Mouse (Mus musculus): ENCODE data around the gene Ptpdc1. TPM values are rescaled to one million over a fixed set of nuclear protein-coding genes. Genes with fewer than 3 reads are reported as not detected.

Gene Ptpdc1
- polyA plus RNA-seq (2016; fragmentation: Nextera tagmentation; extraction: Ambion mirVana), result 16.9 and 20.9 TPM in 2 replicates

DNA sequence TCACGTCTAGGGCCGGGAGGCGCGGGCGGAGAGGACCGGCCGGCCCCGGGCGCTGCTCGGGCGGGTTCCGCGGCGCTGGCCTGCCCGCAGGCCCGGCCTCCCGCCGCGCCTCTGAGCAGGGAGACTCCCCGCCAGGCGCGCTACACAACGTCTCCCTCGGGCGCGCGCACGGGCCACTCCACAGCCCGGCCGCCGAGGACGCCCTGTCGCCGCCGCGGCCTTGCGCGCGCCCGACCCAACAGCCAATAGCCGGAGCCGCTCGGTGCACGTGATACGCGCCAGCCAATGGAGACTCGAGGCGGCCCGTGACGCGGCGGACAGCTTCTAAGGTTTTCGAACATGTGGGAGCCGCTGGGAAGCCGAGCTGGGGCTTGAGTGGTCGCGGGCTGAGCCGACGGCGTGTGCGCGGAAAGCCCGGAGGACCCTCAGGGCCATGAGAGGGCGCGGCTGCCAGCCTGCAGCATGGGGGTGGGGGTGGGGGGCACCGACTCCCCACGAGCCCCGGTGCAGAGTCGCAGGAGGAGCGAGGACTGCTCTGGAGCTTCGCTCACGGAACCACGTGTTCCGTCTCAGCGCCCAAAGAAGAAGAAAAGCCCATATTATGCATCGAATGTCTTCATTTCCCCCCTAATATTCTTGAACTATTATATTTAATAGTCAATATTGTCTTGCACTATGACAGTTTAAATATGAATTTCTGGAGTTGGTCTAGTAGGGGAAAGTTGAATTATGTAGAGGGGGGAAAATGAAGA, at the start of gene Ptpdc1:
TSS of gene Ptpdc1 (minus strand) at position 232 of the 752 bp plus-strand sequence.
- H3K36me3 ChIP-seq, result no peaks in the 10 kb centered on the region
- WGBS, result 3% methylated on average over 76 of the region's 76 CpGs
- peak; percentile 99 for ATAC-seq (ENCODE audit: low FRiP score, low read depth)

GRCm38 (mm10) chr13:48674609-48675008, 49.1 kb upstream of the Ptpdc1 start:
- no peaks in the 10 kb centered on the region for H3K36me3 ChIP-seq
- H3K9ac ChIP-seq (replicated peaks), result no peak overlapping the region
- no peak overlapping the region for H3K27ac ChIP-seq (replicated peaks)
- H3K4me1 ChIP-seq, result peaks cover 4% of the 10 kb centered on the region; the same call in 1 of the 2 replicates
- no peak overlapping the region for H3K4me3 ChIP-seq
- no peak for ATAC-seq (ENCODE audit: low FRiP score, low read depth)
- 0 out of 2 replicates have a peak, but pooled peaks cover 4% of the 10 kb centered on the region for H3K9me3 ChIP-seq
- H3K27me3 ChIP-seq, result peaks cover 86% of the 10 kb centered on the region
- 80% methylated on average over 5 of the region's 5 CpGs for WGBS
- H3K4me2 ChIP-seq (replicated peaks), result no peak overlapping the region

More for the DNA sequence above, at the start of gene Ptpdc1:
- no peaks in the 10 kb centered on the region for H3K9me3 ChIP-seq
- H3K4me2 ChIP-seq (replicated peaks), result peak within 1 kb of the TSS; percentile 68
- peak within 1 kb of the TSS; percentile 74 for H3K27ac ChIP-seq (replicated peaks)
- H3K9ac ChIP-seq (replicated peaks), result peak within 1 kb of the TSS; percentile 81
- peaks cover 9% of the 10 kb centered on the region for H3K27me3 ChIP-seq
- no peaks in the 10 kb centered on the region for H3K4me1 ChIP-seq
- peak within 1 kb of the TSS; percentile 60 for H3K4me3 ChIP-seq

- H3K9me3 ChIP-seq, result 0 out of 2 replicates have a peak, but pooled peaks cover 4% of the 10 kb centered on the region
- no peak for ATAC-seq (ENCODE audit: low FRiP score, low read depth)
- peaks cover 92% of the 10 kb centered on the region for H3K27me3 ChIP-seq
- peak overlapping the region; percentile 17; the same call in 1 of the 2 replicates for H3K4me3 ChIP-seq
- WGBS, result 1% methylated on average over 24 of the region's 24 CpGs
- H3K4me2 ChIP-seq (replicated peaks), result peak overlapping the region; percentile 19; the same call in 1 of the 2 replicates
- no peak overlapping the region; the same call in 1 of the 2 replicates for H3K9ac ChIP-seq (replicated peaks)
- peaks cover 15% of the 10 kb centered on the region for H3K4me1 ChIP-seq
- H3K27ac ChIP-seq (replicated peaks), result no peak overlapping the region
- H3K36me3 ChIP-seq, result no peaks in the 10 kb centered on the region
These were observed 46.9 kb upstream of the Ptpdc1 start for GRCm38 (mm10) chr13:48672312-48672840.

- peaks cover 99% of the 10 kb centered on the region for H3K27me3 ChIP-seq
- H3K4me3 ChIP-seq, result peak overlapping the region; percentile 20
- H3K9ac ChIP-seq (replicated peaks), result no peak overlapping the region; the same call in 1 of the 2 replicates
- no peaks in the 10 kb centered on the region for H3K9me3 ChIP-seq
- no peak overlapping the region for H3K27ac ChIP-seq (replicated peaks)
- no peaks in the 10 kb centered on the region for H3K36me3 ChIP-seq
- H3K4me2 ChIP-seq (replicated peaks), result peak overlapping the region; percentile 38
- under 1% methylated on average over 34 of the region's 34 CpGs for WGBS
- ATAC-seq (ENCODE audit: low FRiP score, low read depth), result no peak
- H3K4me1 ChIP-seq, result peaks cover 25% of the 10 kb centered on the region
These were observed 43.6 kb upstream of the Ptpdc1 start for GRCm38 (mm10) chr13:48668976-48669534.

GRCm38 (mm10) chr13:48668091-48668975, 42.9 kb upstream of the Ptpdc1 start:
- WGBS, result under 1% methylated on average over 33 of the region's 33 CpGs
- Histone ChIP-seq H3K4me3 (peak overlapping the region; percentile 20), H3K9me3 (no peaks in the 10 kb centered on the region), H3K27ac (replicated peaks) (no peak overlapping the region), H3K4me1 (peaks cover 27% of the 10 kb centered on the region), H3K9ac (replicated peaks) (no peak overlapping the region; the same call in 1 of the 2 replicates), H3K4me2 (replicated peaks) (peak overlapping the region; percentile 38), H3K36me3 (no peaks in the 10 kb centered on the region), H3K27me3 (peaks cover 99% of the 10 kb centered on the region)
- no peak for ATAC-seq (ENCODE audit: low FRiP score, low read depth)

- 5% methylated on average over 4 of the region's 4 CpGs for WGBS
- H3K4me3 ChIP-seq, result no peak overlapping the region
These were observed 42.0 kb upstream of the Ptpdc1 start for GRCm38 (mm10) chr13:48667461-48667860.

DNA sequence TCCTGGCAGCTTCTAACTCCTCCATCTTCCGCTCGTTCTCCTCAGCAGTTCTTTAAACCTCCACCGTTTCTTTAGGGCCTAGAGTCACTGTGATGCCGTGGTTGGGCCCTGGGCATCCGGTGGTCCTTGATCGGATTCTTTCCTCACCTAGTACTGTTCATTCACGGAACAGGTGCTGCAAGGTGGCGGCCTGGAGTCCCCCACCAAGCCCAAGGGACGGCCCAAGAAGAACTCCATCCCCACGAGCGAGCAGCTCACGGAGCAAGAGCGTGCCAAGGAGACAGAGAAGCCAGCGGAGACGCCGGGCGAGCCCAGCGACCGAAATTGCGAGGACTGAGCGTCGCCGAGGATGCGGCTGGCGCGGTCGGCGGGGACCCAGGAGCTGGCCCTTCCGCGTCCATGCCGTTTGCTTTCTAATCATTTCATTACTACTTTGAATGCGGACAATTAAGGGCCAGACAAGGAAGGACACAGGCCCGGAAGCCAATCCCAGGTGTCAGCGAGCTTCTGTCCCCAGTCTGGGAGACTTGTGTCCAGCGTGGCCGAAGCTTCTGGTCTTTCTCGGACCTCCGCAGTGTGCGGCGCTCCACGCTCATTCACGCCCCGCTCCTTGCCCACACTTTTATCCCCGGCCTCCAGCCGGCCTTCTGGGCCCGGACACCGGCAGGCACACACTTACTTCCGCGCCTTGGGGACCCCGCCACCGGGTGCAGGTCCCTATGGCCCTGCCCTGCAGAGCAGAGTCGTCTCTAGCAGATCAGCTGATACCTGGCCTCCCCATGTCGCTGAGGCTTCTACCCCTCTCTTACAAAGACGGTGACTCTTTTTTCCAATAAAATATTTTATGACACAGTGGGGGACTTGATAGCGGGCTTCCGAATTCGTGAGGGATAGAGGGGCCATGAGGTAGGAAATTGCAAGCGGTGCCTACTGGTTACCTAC, 40.5 kb upstream of the Ptpdc1 start:
- H3K36me3 ChIP-seq, result no peaks in the 10 kb centered on the region
- peaks cover 100% of the 10 kb centered on the region for H3K27me3 ChIP-seq
- no peak overlapping the region for H3K27ac ChIP-seq (replicated peaks)
- no peaks in the 10 kb centered on the region for H3K9me3 ChIP-seq
- WGBS, result 1% methylated on average over 58 of the region's 58 CpGs
- no peak for ATAC-seq (ENCODE audit: low FRiP score, low read depth)
- no peak overlapping the region; the same call in 1 of the 2 replicates for H3K4me2 ChIP-seq (replicated peaks)
- peaks cover 35% of the 10 kb centered on the region for H3K4me1 ChIP-seq
- H3K9ac ChIP-seq (replicated peaks), result no peak overlapping the region
- H3K4me3 ChIP-seq, result peak overlapping the region; percentile 7; the same call in 1 of the 2 replicates

More at GRCm38 (mm10) chr13:48667461-48667860, 42.0 kb upstream of the Ptpdc1 start:
- Histone ChIP-seq H3K9me3 (no peaks in the 10 kb centered on the region), H3K4me2 (replicated peaks) (no peak overlapping the region), H3K9ac (replicated peaks) (no peak overlapping the region), H3K27me3 (peaks cover 99% of the 10 kb centered on the region), H3K27ac (replicated peaks) (no peak overlapping the region), H3K4me1 (peaks cover 33% of the 10 kb centered on the region), H3K36me3 (no peaks in the 10 kb centered on the region)
- ATAC-seq (ENCODE audit: low FRiP score, low read depth), result no peak

- under 1% methylated on average over 39 of the region's 39 CpGs for WGBS
- H3K9me3 ChIP-seq, result no peaks in the 10 kb centered on the region
- H3K4me1 ChIP-seq, result peaks cover 35% of the 10 kb centered on the region
- H3K4me2 ChIP-seq (replicated peaks), result no peak overlapping the region
- no peaks in the 10 kb centered on the region for H3K36me3 ChIP-seq
- peaks cover 100% of the 10 kb centered on the region for H3K27me3 ChIP-seq
- H3K9ac ChIP-seq (replicated peaks), result no peak overlapping the region
- H3K27ac ChIP-seq (replicated peaks), result no peak overlapping the region
- H3K4me3 ChIP-seq, result 0 out of 2 replicates have a peak overlapping the region, but pooled peaks have one; percentile 2
- ATAC-seq (ENCODE audit: low FRiP score, low read depth), result no peak
These were observed 39.6 kb upstream of the Ptpdc1 start for GRCm38 (mm10) chr13:48664916-48665655.

DNA sequence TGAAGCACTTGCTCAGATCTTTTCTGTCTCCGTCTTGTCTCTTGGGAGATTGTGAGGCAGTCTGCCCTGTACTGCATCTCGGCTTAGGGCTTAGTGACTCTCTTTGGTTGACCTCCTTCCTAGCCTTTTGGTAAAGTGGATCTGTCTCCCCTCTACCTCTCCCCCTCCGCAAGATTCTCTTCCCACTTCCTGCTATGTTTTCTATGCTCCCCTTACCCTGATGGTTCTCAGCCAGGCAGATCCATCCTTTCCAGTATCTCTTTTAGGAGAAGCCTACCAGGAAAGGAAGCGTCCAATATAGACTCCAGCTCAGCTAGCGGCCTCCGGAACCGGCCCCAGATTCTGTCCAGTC, 38.5 kb upstream of the Ptpdc1 start:
- H3K27me3 ChIP-seq, result peaks cover 100% of the 10 kb centered on the region
- no peak for ATAC-seq (ENCODE audit: low FRiP score, low read depth)
- no peak overlapping the region for H3K4me3 ChIP-seq
- H3K9me3 ChIP-seq, result no peaks in the 10 kb centered on the region
- no peaks in the 10 kb centered on the region for H3K36me3 ChIP-seq
- no peak overlapping the region for H3K4me2 ChIP-seq (replicated peaks)
- peaks cover 33% of the 10 kb centered on the region for H3K4me1 ChIP-seq
- WGBS, result under 1% methylated on average over 7 of the region's 7 CpGs
- H3K9ac ChIP-seq (replicated peaks), result no peak overlapping the region
- no peak overlapping the region for H3K27ac ChIP-seq (replicated peaks)
